Mouse (Mus musculus): ENCODE results near the gene Gemin5. TPM values are rescaled to one million over a fixed set of nuclear protein-coding genes. Genes with fewer than 3 reads are reported as not detected.
A peak's percentile ranks its signal among the peaks of the same experiment; 100 is the strongest.

The Gemin5 gene
- polyA plus RNA-seq, 1 experiment: 4.1 TPM

DNA sequence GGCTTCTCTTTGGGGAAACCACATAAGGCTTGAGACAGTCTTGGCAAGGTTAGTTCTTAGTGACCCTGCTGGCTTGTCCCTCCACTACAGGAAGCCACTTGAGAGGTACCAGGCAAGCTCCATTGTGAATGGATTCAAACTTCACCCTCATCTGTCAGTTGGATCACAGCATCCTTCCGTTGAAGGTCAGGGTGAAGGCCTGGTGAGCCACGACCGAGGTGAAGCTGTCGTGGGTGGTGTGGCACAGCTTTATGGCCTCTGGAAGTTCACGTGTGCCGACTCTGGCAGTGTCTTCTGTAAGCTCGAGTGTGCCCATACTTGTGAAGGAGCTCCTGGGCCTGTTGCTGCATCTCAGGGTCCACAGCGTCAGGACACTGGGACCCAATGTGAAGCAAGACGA is 47.0 kb downstream of the Gemin5 start:
- Histone ChIP-seq H3K27ac (ENCODE audit: insufficient read depth, low read depth, low read length) (no peak overlapping the region), H3K4me3 (ENCODE audit: insufficient read depth, low read length) (no peak overlapping the region), H3K4me1 (ENCODE audit: control insufficient read depth, insufficient read depth, low read length) (peaks cover 6% of the 10 kb centered on the region; the same call in 1 of the 2 replicates)
- no peak for TF ChIP-seq CTCF (IDR thresholded peaks at IDR 0.05; ENCODE audit: low read depth, low read length)
- no peak for TF ChIP-seq POLR2A (IDR thresholded peaks at IDR 0.05; ENCODE audit: borderline replicate concordance, low read depth, low read length)

DNA sequence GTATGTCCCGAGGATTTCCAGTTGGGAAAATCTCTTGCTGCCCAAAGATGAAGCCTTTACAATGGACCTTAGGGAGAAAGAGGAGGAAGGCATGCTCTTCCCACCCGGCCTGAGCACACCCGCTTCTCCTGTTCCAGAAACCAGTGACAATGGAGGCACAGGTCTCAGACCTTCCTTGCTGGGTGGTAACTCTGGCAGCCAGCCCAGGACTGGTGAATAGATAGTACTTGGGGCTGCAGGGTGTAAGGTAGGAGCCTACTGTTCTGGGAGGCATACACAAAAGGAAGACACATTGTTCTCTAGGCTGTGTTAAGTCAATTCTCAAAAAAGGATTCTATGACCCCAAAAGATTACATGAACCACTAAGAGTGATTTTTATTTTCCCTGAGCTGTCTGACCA is 47.7 kb downstream of the Gemin5 start:
- H3K4me1 ChIP-seq (ENCODE audit: control insufficient read depth, insufficient read depth, low read length): 0 out of 2 replicates have a peak, but pooled peaks cover 3% of the 10 kb centered on the region
- TF ChIP-seq CTCF (IDR thresholded peaks at IDR 0.05; ENCODE audit: low read depth, low read length) (no peak), POLR2A (IDR thresholded peaks at IDR 0.05; ENCODE audit: borderline replicate concordance, low read depth, low read length) (no peak)
- no peak overlapping the region for H3K27ac ChIP-seq (ENCODE audit: insufficient read depth, low read depth, low read length)
- no peak overlapping the region for H3K4me3 ChIP-seq (ENCODE audit: insufficient read depth, low read length)

DNA sequence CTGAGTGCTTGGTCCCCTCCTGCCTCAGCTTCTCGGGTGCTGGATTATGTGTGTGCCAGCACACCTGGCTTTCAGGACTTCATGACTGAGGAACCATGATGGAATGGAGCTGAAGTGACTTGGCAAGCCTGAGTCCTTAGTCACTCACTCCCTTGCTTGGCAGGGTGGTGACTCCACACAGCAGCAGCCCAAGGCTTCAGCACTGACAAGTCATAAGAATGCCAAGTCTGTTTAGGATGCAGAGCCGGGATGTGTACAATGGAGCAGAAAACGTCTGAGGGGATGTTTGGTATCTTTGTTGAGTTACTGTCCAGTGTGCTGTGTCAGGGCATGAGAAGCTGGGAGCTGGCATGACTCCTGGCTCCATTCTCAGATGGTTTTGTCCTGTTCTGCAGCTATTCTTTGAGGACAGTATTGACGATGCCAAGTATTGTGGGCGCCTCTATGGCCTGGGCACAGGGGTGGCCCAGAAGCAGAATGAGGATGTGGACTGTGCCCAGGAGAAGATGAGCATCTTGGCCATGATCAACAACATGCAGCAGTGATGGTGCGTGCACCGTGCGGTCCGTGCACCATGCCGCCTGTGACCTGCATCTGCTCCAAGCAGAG is 51.2 kb downstream of the Gemin5 start:
- 0 out of 2 replicates have a peak, but pooled peaks cover 3% of the 10 kb centered on the region for H3K4me1 ChIP-seq (ENCODE audit: control insufficient read depth, insufficient read depth, low read length)
- no peak for TF ChIP-seq CTCF (IDR thresholded peaks at IDR 0.05; ENCODE audit: low read depth, low read length)
- TF ChIP-seq POLR2A (IDR thresholded peaks at IDR 0.05; ENCODE audit: borderline replicate concordance, low read depth, low read length): no peak
- no peak overlapping the region for H3K27ac ChIP-seq (ENCODE audit: insufficient read depth, low read depth, low read length)
- H3K4me3 ChIP-seq (ENCODE audit: insufficient read depth, low read length): no peak overlapping the region

GRCm38 (mm10) chr11:58116560-58116959 is 51.8 kb downstream of the Gemin5 start:
- TF ChIP-seq CTCF (IDR thresholded peaks at IDR 0.05; ENCODE audit: low read depth, low read length): no peak
- no peak for TF ChIP-seq POLR2A (IDR thresholded peaks at IDR 0.05; ENCODE audit: borderline replicate concordance, low read depth, low read length)
- Histone ChIP-seq H3K27ac (ENCODE audit: insufficient read depth, low read depth, low read length) (no peak overlapping the region), H3K4me1 (ENCODE audit: control insufficient read depth, insufficient read depth, low read length) (0 out of 2 replicates have a peak, but pooled peaks cover 3% of the 10 kb centered on the region), H3K4me3 (ENCODE audit: insufficient read depth, low read length) (no peak overlapping the region)

GRCm38 (mm10) chr11:58107664-58108337 is 60.5 kb downstream of the Gemin5 start:
- no peak overlapping the region for H3K27ac ChIP-seq (ENCODE audit: insufficient read depth, low read depth, low read length)
- H3K4me3 ChIP-seq (ENCODE audit: insufficient read depth, low read length): no peak overlapping the region
- no peak for TF ChIP-seq CTCF (IDR thresholded peaks at IDR 0.05; ENCODE audit: low read depth, low read length)
- no peak for TF ChIP-seq POLR2A (IDR thresholded peaks at IDR 0.05; ENCODE audit: borderline replicate concordance, low read depth, low read length)
- H3K4me1 ChIP-seq (ENCODE audit: control insufficient read depth, insufficient read depth, low read length): peaks cover 27% of the 10 kb centered on the region

DNA sequence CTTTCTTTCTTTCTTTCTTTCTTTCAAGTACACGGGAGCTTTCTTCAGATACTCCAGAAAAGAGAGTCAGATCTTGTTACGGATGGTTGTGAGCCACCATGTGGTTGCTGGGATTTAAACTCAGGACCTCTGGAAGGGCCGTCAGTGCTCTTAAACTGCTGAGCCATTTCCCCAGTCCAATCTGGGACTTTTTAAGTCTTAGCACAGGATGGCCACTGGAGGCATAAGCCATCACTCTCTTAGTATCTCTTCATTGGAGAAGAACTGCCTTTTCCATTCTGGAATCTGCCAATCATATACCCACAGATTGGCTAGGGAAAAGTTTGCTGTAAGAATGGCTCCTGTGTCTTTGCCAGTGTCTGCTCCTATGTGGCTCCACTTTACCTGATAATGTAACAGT is 61.3 kb downstream of the Gemin5 start:
- H3K4me3 ChIP-seq (ENCODE audit: insufficient read depth, low read length): no peak overlapping the region
- no peak for TF ChIP-seq POLR2A (IDR thresholded peaks at IDR 0.05; ENCODE audit: borderline replicate concordance, low read depth, low read length)
- no peak for TF ChIP-seq CTCF (IDR thresholded peaks at IDR 0.05; ENCODE audit: low read depth, low read length)
- H3K4me1 ChIP-seq (ENCODE audit: control insufficient read depth, insufficient read depth, low read length): peaks cover 31% of the 10 kb centered on the region

GRCm38 (mm10) chr11:58104351-58104791 is 64.0 kb downstream of the Gemin5 start:
- peaks cover 31% of the 10 kb centered on the region for H3K4me1 ChIP-seq (ENCODE audit: control insufficient read depth, insufficient read depth, low read length)

More for the DNA sequence above, 61.3 kb downstream of the Gemin5 start:
- H3K27ac ChIP-seq (ENCODE audit: insufficient read depth, low read depth, low read length): no peak overlapping the region

GRCm38 (mm10) chr11:58103697-58104306 is 64.5 kb downstream of the Gemin5 start, which contains the start of gene Cnot8:
Gene Cnot8 (plus strand): TSS chr11:58104153.
- TF ChIP-seq CTCF (IDR thresholded peaks at IDR 0.05; ENCODE audit: low read depth, low read length) (no peak), POLR2A (IDR thresholded peaks at IDR 0.05; ENCODE audit: borderline replicate concordance, low read depth, low read length) (no peak)
- Histone ChIP-seq H3K4me3 (ENCODE audit: insufficient read depth, low read length) (peak within 1 kb of the TSS; percentile 78), H3K4me1 (ENCODE audit: control insufficient read depth, insufficient read depth, low read length) (peaks cover 31% of the 10 kb centered on the region), H3K27ac (ENCODE audit: insufficient read depth, low read depth, low read length) (peak within 1 kb of the TSS; percentile 93)

More at GRCm38 (mm10) chr11:58104351-58104791, 64.0 kb downstream of the Gemin5 start:
- H3K27ac ChIP-seq (ENCODE audit: insufficient read depth, low read depth, low read length): peak overlapping the region; percentile 93
- peak overlapping the region; percentile 78 for H3K4me3 ChIP-seq (ENCODE audit: insufficient read depth, low read length)
- TF ChIP-seq POLR2A (IDR thresholded peaks at IDR 0.05; ENCODE audit: borderline replicate concordance, low read depth, low read length): no peak
- TF ChIP-seq CTCF (IDR thresholded peaks at IDR 0.05; ENCODE audit: low read depth, low read length): no peak

- Histone ChIP-seq H3K27ac (ENCODE audit: insufficient read depth, low read depth, low read length) (peak overlapping the region; percentile 40), H3K4me1 (ENCODE audit: control insufficient read depth, insufficient read depth, low read length) (peaks cover 30% of the 10 kb centered on the region), H3K4me3 (ENCODE audit: insufficient read depth, low read length) (peak overlapping the region; percentile 51)
- TF ChIP-seq POLR2A (IDR thresholded peaks at IDR 0.05; ENCODE audit: borderline replicate concordance, low read depth, low read length) (no peak), CTCF (IDR thresholded peaks at IDR 0.05; ENCODE audit: low read depth, low read length) (no peak)
These were observed 65.0 kb downstream of the Gemin5 start for GRCm38 (mm10) chr11:58103344-58103653.

All from bone marrow macrophage, adult 2 months (primary cell).